Comparison of ENCODE assay signal across 8 mouse cellular contexts in the genomic region with DNA sequence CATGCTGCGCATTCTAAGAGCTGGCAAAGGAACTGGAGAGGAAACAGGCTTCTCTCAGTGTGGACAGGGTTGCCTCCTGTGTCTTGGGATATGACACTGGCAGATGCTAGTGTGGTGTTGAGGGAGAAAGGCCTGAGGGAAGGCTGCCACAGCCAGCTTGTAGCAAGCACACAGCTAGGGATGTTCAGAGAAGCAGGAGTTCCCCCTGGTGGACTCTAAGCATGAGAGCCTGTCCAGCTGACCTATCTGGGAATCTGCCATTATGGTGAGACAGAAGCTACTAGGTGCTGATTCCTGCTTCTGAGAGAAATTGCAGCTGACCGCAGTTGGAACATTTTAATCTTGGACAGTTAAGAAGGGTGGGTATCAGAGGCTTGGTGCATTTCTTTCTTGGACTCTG. TPM values are rescaled to one million over a fixed set of nuclear protein-coding genes. Genes with fewer than 3 reads are reported as not detected.
DNase-seq lines count a peak whose midpoint lies in the region; ATAC-seq lines count a peak whose summit lies in the region.

No protein-coding gene starts in this region.

- peak; percentile 36 for DNase-seq in kidney, postnatal 14 days
- no peak for DNase-seq in kidney, adult 9 months
- peak; percentile 36 for DNase-seq in fibroblast of lung, adult 2 months (ENCODE audit: low read depth)
- no peak for DNase-seq in thymus, postnatal 4 days
- DNase-seq in right cerebral cortex, adult 18-20 months, result no peak

- peak; percentile 80; the same call in 1 of the 2 replicates for ATAC-seq in cerebellum, adult (ENCODE audit: insufficient number of reproducible peaks, low FRiP score, low TSS enrichment)
- 0 out of 2 replicates have a peak, but pooled peaks have one; percentile 38 for ATAC-seq in megakaryocyte progenitor cell, adult 5-6 weeks (replicated peaks; ENCODE audit: poor library complexity)
- ATAC-seq in monocyte, adult 5-6 weeks (replicated peaks; ENCODE audit: insufficient number of reproducible peaks, low FRiP score, low TSS enrichment, poor library complexity, severe bottlenecking), result no peak

RNA-seq across cellular contexts. Expression of gene Btbd16, which starts 19.1 kb away (rescaled TPM):
- 0.52 and 0.71 TPM in 2 replicates for total RNA-seq in megakaryocyte progenitor cell, adult 5-6 weeks (2015)
- 0.87 TPM in 1 of 2 replicates, not detected in the other for total RNA-seq in megakaryocyte progenitor cell, adult 5-6 weeks (2017)
- total RNA-seq in monocyte, adult 5-6 weeks (2017), result 0.19 to 1.2 TPM in 2 of 3 replicates, not detected in the other

Comparison
In these comparisons a context has a peak if more than half of its experiments do, and no peak if none do; other contexts are left out.
1. DNase-seq: peak in kidney, postnatal 14 days (single experiment) and fibroblast of lung, adult 2 months (single experiment); none in kidney, adult 9 months (single experiment), thymus, postnatal 4 days (single experiment) and right cerebral cortex, adult 18-20 months (single experiment).